Mouse (Mus musculus) kidney, postnatal 25 days (tissue): ENCODE data around the gene Lmo4.
A peak's percentile ranks its signal among the peaks of the same experiment; 100 is the strongest.

ENCODE experiments used
- DNase-seq, 2 experiments: peaks; one replicate each; pipeline ENCODE4 v3.0.0; 2021; ENCODE audit warnings: mixed read lengths in 2 of 2

Lmo4 gene

GRCm38 (mm10) chr3:144203259-144203987 is 1.6 kb downstream of the Lmo4 start:
- peak in 1 of 2 experiments; percentile 19 for DNase-seq

- no peak for DNase-seq
Measured at GRCm38 (mm10) chr3:144202574-144203258, 2.3 kb downstream of the Lmo4 start.

GRCm38 (mm10) chr3:144201794-144202573 is 3.0 kb downstream of the Lmo4 start:
- DNase-seq: peak; percentile 89 to 95

- peak; percentile 57 to 81 for DNase-seq
Measured at GRCm38 (mm10) chr3:144185327-144186152, 19.5 kb downstream of the Lmo4 start.

- no peak for DNase-seq
Measured at GRCm38 (mm10) chr3:144184918-144185317, 20.1 kb downstream of the Lmo4 start.

- DNase-seq: no peak
Measured at GRCm38 (mm10) chr3:144182229-144182628, 22.8 kb downstream of the Lmo4 start.

- no peak for DNase-seq
Measured at GRCm38 (mm10) chr3:144178937-144179336, 26.1 kb downstream of the Lmo4 start.

GRCm38 (mm10) chr3:144173866-144174588 is 31.0 kb downstream of the Lmo4 start:
- no peak for DNase-seq

GRCm38 (mm10) chr3:144173138-144173537 is 31.9 kb downstream of the Lmo4 start:
- no peak for DNase-seq

GRCm38 (mm10) chr3:144171749-144172148 is 33.3 kb downstream of the Lmo4 start:
- no peak for DNase-seq

- DNase-seq: no peak
Measured at GRCm38 (mm10) chr3:144170539-144170938, 34.5 kb downstream of the Lmo4 start.

GRCm38 (mm10) chr3:144166439-144167155 is 38.4 kb downstream of the Lmo4 start:
- no peak for DNase-seq

- no peak for DNase-seq
Measured at GRCm38 (mm10) chr3:144165439-144165838, 39.6 kb downstream of the Lmo4 start.

GRCm38 (mm10) chr3:144164665-144165385 is 40.2 kb downstream of the Lmo4 start:
- peak; percentile 72 to 88 for DNase-seq

GRCm38 (mm10) chr3:144163718-144164117 is 41.3 kb downstream of the Lmo4 start:
- peak; percentile 36 to 70 for DNase-seq

GRCm38 (mm10) chr3:144162156-144162555 is 42.9 kb downstream of the Lmo4 start:
- DNase-seq: no peak

GRCm38 (mm10) chr3:144161261-144161660 is 43.8 kb downstream of the Lmo4 start:
- DNase-seq: no peak

GRCm38 (mm10) chr3:144155746-144156145 is 49.3 kb downstream of the Lmo4 start:
- DNase-seq: no peak

GRCm38 (mm10) chr3:144153395-144153794 is 51.6 kb downstream of the Lmo4 start:
- no peak for DNase-seq

- no peak for DNase-seq
Measured at GRCm38 (mm10) chr3:144151001-144151400, 54.0 kb downstream of the Lmo4 start.
